Mouse (Mus musculus) intestine, embryonic 14.5 days (tissue): ENCODE results near the gene Zc3h12d. TPM values are rescaled to one million over a fixed set of nuclear protein-coding genes. Genes with fewer than 3 reads are reported as not detected.

Source experiments
- ATAC-seq: fragments of 200-750 bp; cut with Nextera tagmentation; replicated peaks from 2 replicates; pipeline ENCODE4 v1.8.0; 2017; ENCODE audit warnings: low read depth, moderate number of reproducible peaks, moderate TSS enrichment, moderate library complexity; ENCODE audit not compliant: low FRiP score, low TSS enrichment
- DNase-seq: peaks from one replicate; pipeline ENCODE4 v3.0.0-alpha.2; 2018; ENCODE audit warnings: low spot score
- H3K27ac ChIP-seq: fragments of 300-500 bp; sonication (generic); 2 replicates; pipeline ENCODE4 v1.5.1; 2014; ENCODE audit warnings: low read depth, mild to moderate bottlenecking, control low read depth
- H3K27me3 ChIP-seq: fragments of 300-500 bp; sonication (generic); replicated peaks from 2 replicates; pipeline ENCODE4 v1.6.1; 2014; ENCODE audit warnings: low read length, control low read depth; ENCODE audit not compliant: control insufficient read depth, insufficient read depth
- H3K36me3 ChIP-seq: fragments of 300-500 bp; sonication (generic); 2 replicates; pipeline ENCODE4 v1.6.1; 2014; ENCODE audit warnings: low read length, control low read depth; ENCODE audit not compliant: control insufficient read depth, insufficient read depth
- H3K4me1 ChIP-seq: fragments of 300-500 bp; sonication (generic); replicated peaks from 2 replicates; pipeline ENCODE4 v1.6.1; 2014; ENCODE audit warnings: low read length, control low read depth, mixed read lengths; ENCODE audit not compliant: control insufficient read depth, insufficient read depth
- H3K4me2 ChIP-seq: fragments of 300-500 bp; sonication (generic); 2 replicates; pipeline ENCODE4 v1.6.1; 2014; ENCODE audit warnings: low read length
- H3K4me3 ChIP-seq: fragments of 300-500 bp; sonication (generic); 2 replicates; pipeline ENCODE4 v1.5.1; 2014; ENCODE audit warnings: low read depth, low read length, control low read depth, mixed read lengths
- H3K9ac ChIP-seq: fragments of 300-500 bp; sonication (generic); 2 replicates; pipeline ENCODE4 v1.6.1; 2014; ENCODE audit warnings: mild to moderate bottlenecking, low read length
- H3K9me3 ChIP-seq: fragments of 300-500 bp; sonication (generic); 2 replicates; pipeline ENCODE4 v1.6.1; 2016; ENCODE audit warnings: low read length, control low read depth; ENCODE audit not compliant: control insufficient read depth
- WGBS: fragments of 180-500 bp; shearing (Covaris S2); extraction: QIAGEN DNeasy Blood & Tissue Kit; methylation state at CpG from one replicate; pipeline ENCODE4 v1.1.7; 2014; 5-methylcytosine and 5-hydroxymethylcytosine counted together
- polyA plus RNA-seq: library from polyadenylated mRNA; unstranded; fragments of >200 nt; fragmentation: Nextera tagmentation; extraction: Ambion mirVana; gene quantifications from 2 replicates; pipeline ENCODE4 v1.2.1, GENCODE M21; 2014

The Zc3h12d gene
- polyA plus RNA-seq, 1 experiment from 2014 or later: 0.23 TPM

GRCm38 (mm10) chr10:7834671-7835225 is 2.5 kb downstream of the Zc3h12d start:
- H3K27ac ChIP-seq: no peak overlapping the region
- no peaks in the 10 kb centered on the region for H3K27me3 ChIP-seq
- no peak overlapping the region for H3K4me3 ChIP-seq
- no peak overlapping the region for H3K9ac ChIP-seq
- no peak overlapping the region for H3K4me2 ChIP-seq
- no peaks in the 10 kb centered on the region for H3K36me3 ChIP-seq
- ATAC-seq: no peak
- H3K4me1 ChIP-seq: no peaks in the 10 kb centered on the region
- no peak for DNase-seq
- H3K9me3 ChIP-seq: no peaks in the 10 kb centered on the region
- WGBS: 64% methylated on average over 10 of the region's 10 CpGs

- Histone ChIP-seq H3K9me3 (no peaks in the 10 kb centered on the region), H3K27ac (no peak overlapping the region), H3K36me3 (no peaks in the 10 kb centered on the region), H3K4me1 (no peaks in the 10 kb centered on the region), H3K9ac (no peak overlapping the region), H3K4me3 (no peak overlapping the region), H3K4me2 (no peak overlapping the region), H3K27me3 (no peaks in the 10 kb centered on the region)
- DNase-seq: no peak
- 58% methylated on average over 2 of the region's 2 CpGs for WGBS
- ATAC-seq: no peak
Measured at GRCm38 (mm10) chr10:7836902-7837301, 4.6 kb downstream of the Zc3h12d start.

GRCm38 (mm10) chr10:7837446-7837845 is 5.2 kb downstream of the Zc3h12d start:
- H3K9me3 ChIP-seq: no peaks in the 10 kb centered on the region
- no peaks in the 10 kb centered on the region for H3K36me3 ChIP-seq
- H3K4me3 ChIP-seq: no peak overlapping the region
- WGBS: 85% methylated on average over 8 of the region's 8 CpGs
- DNase-seq (no peak), ATAC-seq (no peak)
- no peak overlapping the region for H3K27ac ChIP-seq
- no peak overlapping the region for H3K4me2 ChIP-seq
- H3K9ac ChIP-seq: no peak overlapping the region
- no peaks in the 10 kb centered on the region for H3K4me1 ChIP-seq
- H3K27me3 ChIP-seq: no peaks in the 10 kb centered on the region

- no peaks in the 10 kb centered on the region for H3K9me3 ChIP-seq
- no peaks in the 10 kb centered on the region for H3K27me3 ChIP-seq
- H3K4me1 ChIP-seq: no peaks in the 10 kb centered on the region
- DNase-seq: no peak
- no peak for ATAC-seq
- WGBS: 90% methylated on average over 8 of the region's 8 CpGs
- H3K9ac ChIP-seq: no peak overlapping the region
- no peak overlapping the region for H3K4me2 ChIP-seq
- H3K27ac ChIP-seq: no peak overlapping the region
- H3K36me3 ChIP-seq: no peaks in the 10 kb centered on the region
- no peak overlapping the region for H3K4me3 ChIP-seq
Measured at GRCm38 (mm10) chr10:7838036-7838435, 5.8 kb downstream of the Zc3h12d start.

- Histone ChIP-seq H3K4me1 (no peaks in the 10 kb centered on the region), H3K9ac (no peak overlapping the region), H3K27me3 (no peaks in the 10 kb centered on the region), H3K4me3 (no peak overlapping the region), H3K4me2 (no peak overlapping the region), H3K27ac (no peak overlapping the region), H3K36me3 (no peaks in the 10 kb centered on the region), H3K9me3 (no peaks in the 10 kb centered on the region)
- DNase-seq (no peak), ATAC-seq (no peak)
- 77% methylated on average over 5 of the region's 5 CpGs for WGBS
Measured at GRCm38 (mm10) chr10:7838874-7839421, 6.7 kb downstream of the Zc3h12d start.

- Histone ChIP-seq H3K4me1 (no peaks in the 10 kb centered on the region), H3K36me3 (no peaks in the 10 kb centered on the region), H3K27ac (no peak overlapping the region), H3K9ac (no peak overlapping the region), H3K4me3 (no peak overlapping the region), H3K4me2 (no peak overlapping the region), H3K27me3 (no peaks in the 10 kb centered on the region), H3K9me3 (no peaks in the 10 kb centered on the region)
- DNase-seq (no peak), ATAC-seq (no peak)
- whole genome bisulfite sequencing: 88% methylated on average over 22 of the region's 22 CpGs
Measured at GRCm38 (mm10) chr10:7839551-7840352, 7.5 kb downstream of the Zc3h12d start.

- Histone ChIP-seq H3K4me1 (no peaks in the 10 kb centered on the region), H3K4me2 (no peak overlapping the region), H3K27me3 (no peaks in the 10 kb centered on the region), H3K4me3 (no peak overlapping the region), H3K36me3 (no peaks in the 10 kb centered on the region), H3K9me3 (no peaks in the 10 kb centered on the region), H3K27ac (no peak overlapping the region), H3K9ac (no peak overlapping the region)
- ATAC-seq (no peak), DNase-seq (no peak)
- WGBS: 80% methylated on average over 2 of the region's 2 CpGs
Measured at GRCm38 (mm10) chr10:7840353-7840733, 8.1 kb downstream of the Zc3h12d start.

- Histone ChIP-seq H3K36me3 (no peaks in the 10 kb centered on the region), H3K27ac (no peak overlapping the region), H3K4me1 (no peaks in the 10 kb centered on the region), H3K4me3 (no peak overlapping the region), H3K9me3 (no peaks in the 10 kb centered on the region), H3K9ac (no peak overlapping the region), H3K4me2 (no peak overlapping the region), H3K27me3 (no peaks in the 10 kb centered on the region)
- no peak for DNase-seq
- 67% methylated on average over 3 of the region's 3 CpGs for WGBS
- no peak for ATAC-seq
Measured at GRCm38 (mm10) chr10:7840785-7841184, 8.5 kb downstream of the Zc3h12d start.
